Mouse (Mus musculus): ENCODE measurements at regions not wholly inside any gene's neighbourhood (a gene's known extent, or its start where the extent isn't known, plus 50 kb on each side); places are given as distances from the start of the nearest gene placed in this dataset.

DNA sequence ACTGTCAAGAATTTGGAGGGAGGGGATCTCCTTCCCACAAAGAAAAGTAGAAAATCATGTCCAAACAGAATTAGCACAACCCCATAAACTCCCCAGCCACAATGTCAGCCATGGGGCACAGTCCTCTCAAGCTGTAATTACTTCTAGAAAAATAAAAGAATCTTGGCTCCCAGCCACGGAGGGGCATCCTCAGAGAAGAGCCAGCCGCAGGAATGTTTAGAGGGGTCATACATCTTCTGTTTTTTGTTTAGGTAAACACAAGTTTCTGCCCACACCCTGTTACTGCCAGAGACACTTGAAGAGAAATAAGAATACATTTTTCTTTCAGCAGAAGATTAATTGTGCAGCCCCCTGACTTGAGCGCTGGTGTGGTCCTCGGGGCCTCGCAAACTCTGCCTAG is 362.5 kb upstream of the Nfe2l3 start:
- H3K4me1 ChIP-seq (ENCODE audit: control insufficient read depth, insufficient read depth, low read length) = peaks cover 25% of the 10 kb centered on the region
- H3K4me2 ChIP-seq (ENCODE audit: low read depth, low read length) = no peak overlapping the region
- H3K9ac ChIP-seq (ENCODE audit: low read depth, low read length) = no peak overlapping the region
- WGBS = 34% methylated on average over 5 of the region's 5 CpGs
- no peaks in the 10 kb centered on the region for H3K36me3 ChIP-seq (ENCODE audit: control insufficient read depth, insufficient read depth, low read length)
- ATAC-seq (ENCODE audit: low read depth) = peak; percentile 35; the same call in 1 of the 2 replicates
- DNase-seq (ENCODE audit: low spot score) = peak; percentile 90
- H3K4me3 ChIP-seq (ENCODE audit: low read depth, low read length) = no peak overlapping the region
- H3K9me3 ChIP-seq (ENCODE audit: control insufficient read depth, low read length) = no peaks in the 10 kb centered on the region
- H3K27ac ChIP-seq (replicated peaks; ENCODE audit: low read depth, low read length) = peak overlapping the region; percentile 84
- no peaks in the 10 kb centered on the region for H3K27me3 ChIP-seq (replicated peaks; ENCODE audit: control insufficient read depth, insufficient read depth, low read length)

DNA sequence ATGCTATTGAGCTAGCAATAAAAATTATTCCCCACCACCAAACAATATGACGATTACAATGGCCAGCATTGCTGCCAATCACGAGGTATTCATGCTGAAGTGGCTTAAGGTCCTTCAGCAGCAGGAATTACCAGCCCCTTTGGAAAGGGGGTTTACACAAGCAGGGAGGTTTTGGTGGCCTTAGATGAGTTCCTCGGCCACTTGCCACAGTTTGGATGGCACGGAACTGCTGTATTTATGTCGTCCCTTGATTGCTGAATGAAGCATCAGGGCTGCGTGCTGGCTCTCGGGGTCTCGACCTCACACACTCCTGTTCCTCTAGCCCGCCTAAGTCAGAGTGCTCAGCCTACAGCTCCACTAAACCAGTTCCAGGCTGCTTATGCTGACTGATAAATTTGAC is 361.2 kb upstream of the Nfe2l3 start:
- H3K4me1 ChIP-seq (ENCODE audit: control insufficient read depth, insufficient read depth, low read length) = peaks cover 32% of the 10 kb centered on the region
- DNase-seq (ENCODE audit: low spot score) (no peak), ATAC-seq (ENCODE audit: low read depth) (no peak)
- H3K9me3 ChIP-seq (ENCODE audit: control insufficient read depth, low read length) = no peaks in the 10 kb centered on the region
- 0 out of 2 replicates have a peak overlapping the region, but pooled peaks have one; percentile 7 for H3K27ac ChIP-seq (replicated peaks; ENCODE audit: low read depth, low read length)
- no peaks in the 10 kb centered on the region for H3K36me3 ChIP-seq (ENCODE audit: control insufficient read depth, insufficient read depth, low read length)
- WGBS = 44% methylated on average over 9 of the region's 9 CpGs
- no peak overlapping the region for H3K4me3 ChIP-seq (ENCODE audit: low read depth, low read length)
- H3K9ac ChIP-seq (ENCODE audit: low read depth, low read length) = no peak overlapping the region
- no peak overlapping the region for H3K4me2 ChIP-seq (ENCODE audit: low read depth, low read length)
- no peaks in the 10 kb centered on the region for H3K27me3 ChIP-seq (replicated peaks; ENCODE audit: control insufficient read depth, insufficient read depth, low read length)

DNA sequence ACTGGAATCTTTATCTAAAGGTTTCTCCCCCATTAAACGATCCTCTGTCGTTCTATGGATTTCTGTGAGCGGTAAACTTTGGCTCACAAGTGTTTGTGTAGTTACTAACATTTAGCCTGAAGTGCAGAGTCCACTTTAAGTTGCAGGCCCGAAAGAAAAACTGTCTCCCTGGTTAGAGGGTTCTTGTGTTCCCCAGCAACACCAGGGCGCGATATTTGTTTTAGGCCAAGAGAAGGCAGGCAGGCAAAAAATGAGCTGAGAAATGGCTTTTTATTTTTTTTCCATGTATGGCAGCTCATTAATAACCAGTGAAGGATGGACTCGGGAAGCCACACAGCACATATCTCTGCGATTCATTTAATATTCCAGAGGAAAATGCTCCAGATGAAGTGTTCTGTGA is 357.4 kb upstream of the Nfe2l3 start:
- Histone ChIP-seq H3K9me3 (ENCODE audit: control insufficient read depth, low read length) (no peaks in the 10 kb centered on the region), H3K4me2 (ENCODE audit: low read depth, low read length) (no peak overlapping the region), H3K9ac (ENCODE audit: low read depth, low read length) (peak overlapping the region; percentile 7; the same call in 1 of the 2 replicates), H3K4me1 (ENCODE audit: control insufficient read depth, insufficient read depth, low read length) (peaks cover 40% of the 10 kb centered on the region), H3K27me3 (replicated peaks; ENCODE audit: control insufficient read depth, insufficient read depth, low read length) (no peaks in the 10 kb centered on the region), H3K36me3 (ENCODE audit: control insufficient read depth, insufficient read depth, low read length) (no peaks in the 10 kb centered on the region), H3K4me3 (ENCODE audit: low read depth, low read length) (no peak overlapping the region), H3K27ac (replicated peaks; ENCODE audit: low read depth, low read length) (peak overlapping the region; percentile 91)
- ATAC-seq (ENCODE audit: low read depth) (no peak), DNase-seq (ENCODE audit: low spot score) (no peak)
- 77% methylated on average over 8 of the region's 8 CpGs for WGBS

DNA sequence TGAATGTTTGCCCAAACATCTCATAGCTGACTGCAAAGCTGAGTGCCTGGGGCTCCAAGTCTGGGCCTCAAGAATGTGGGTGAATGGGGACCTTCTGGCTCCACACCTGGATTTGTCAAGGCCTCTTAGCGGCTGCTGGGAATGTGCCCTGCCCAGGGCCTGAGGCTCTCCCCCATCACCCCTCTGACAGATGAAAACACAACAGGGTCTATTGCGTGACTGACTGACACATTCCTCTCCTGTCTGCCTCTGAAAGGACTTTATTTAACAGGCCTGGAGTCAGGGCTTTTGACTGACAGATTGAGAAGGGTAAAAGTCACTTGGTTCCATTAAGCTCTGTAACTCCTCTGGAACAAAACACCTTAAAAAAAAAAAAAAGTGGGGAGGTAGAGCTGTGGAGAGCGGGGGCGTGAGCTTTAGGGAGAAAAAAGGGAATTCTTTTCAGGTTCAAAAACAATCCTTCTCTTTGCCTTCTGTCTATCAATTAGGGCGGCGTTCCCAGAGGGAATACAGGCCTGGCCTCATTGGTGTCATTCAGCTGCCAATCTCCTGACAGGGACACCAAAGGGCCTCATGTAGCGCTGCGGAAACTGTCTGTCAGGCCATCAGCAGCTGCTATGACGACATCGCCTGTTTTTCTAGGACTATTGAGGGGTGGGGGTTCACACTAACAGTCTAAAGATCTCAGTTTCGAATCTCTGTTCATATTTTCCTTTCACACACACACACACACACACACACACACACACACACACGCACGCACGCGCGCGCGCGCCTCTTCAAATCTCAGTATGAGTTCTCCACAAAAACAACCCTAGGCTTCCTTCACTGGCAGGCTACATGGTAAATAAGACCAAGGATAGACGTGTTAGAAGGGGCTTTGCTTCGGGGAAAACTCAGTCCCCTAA is 355.4 kb upstream of the Nfe2l3 start:
- no peaks in the 10 kb centered on the region for H3K36me3 ChIP-seq (ENCODE audit: control insufficient read depth, insufficient read depth, low read length)
- ATAC-seq (ENCODE audit: low read depth) (peak; percentile 90), DNase-seq (ENCODE audit: low spot score) (peak; percentile 94)
- WGBS = 40% methylated on average over 21 of the region's 21 CpGs
- no peaks in the 10 kb centered on the region for H3K9me3 ChIP-seq (ENCODE audit: control insufficient read depth, low read length)
- peak overlapping the region; percentile 91 for H3K27ac ChIP-seq (replicated peaks; ENCODE audit: low read depth, low read length)
- H3K4me1 ChIP-seq (ENCODE audit: control insufficient read depth, insufficient read depth, low read length) = peaks cover 30% of the 10 kb centered on the region
- no peak overlapping the region for H3K4me3 ChIP-seq (ENCODE audit: low read depth, low read length)
- H3K9ac ChIP-seq (ENCODE audit: low read depth, low read length) = no peak overlapping the region
- no peaks in the 10 kb centered on the region for H3K27me3 ChIP-seq (replicated peaks; ENCODE audit: control insufficient read depth, insufficient read depth, low read length)
- H3K4me2 ChIP-seq (ENCODE audit: low read depth, low read length) = peak overlapping the region; percentile 18; the same call in 1 of the 2 replicates

DNA sequence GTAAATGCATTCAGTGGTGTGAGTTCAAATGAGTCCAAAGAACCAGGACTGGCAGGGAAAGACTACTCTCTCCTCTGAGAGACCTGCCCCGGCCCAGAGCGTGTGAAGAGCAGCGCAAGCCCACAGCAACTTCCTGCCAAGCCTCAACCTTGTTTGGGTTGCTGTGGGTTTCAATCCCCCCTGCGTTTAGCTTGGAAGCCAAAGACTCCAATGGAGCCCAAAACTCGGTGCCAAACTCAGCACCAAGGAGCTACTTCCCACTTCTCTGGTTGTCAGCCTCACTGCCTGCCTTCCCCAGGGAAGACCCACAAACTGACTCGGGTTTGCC is 354.7 kb upstream of the Nfe2l3 start:
- peak overlapping the region; percentile 91 for H3K27ac ChIP-seq (replicated peaks; ENCODE audit: low read depth, low read length)
- H3K9me3 ChIP-seq (ENCODE audit: control insufficient read depth, low read length) = no peaks in the 10 kb centered on the region
- no peaks in the 10 kb centered on the region for H3K36me3 ChIP-seq (ENCODE audit: control insufficient read depth, insufficient read depth, low read length)
- 43% methylated on average over 6 of the region's 6 CpGs for WGBS
- peak; percentile 8; the same call in 1 of the 2 replicates for ATAC-seq (ENCODE audit: low read depth)
- H3K27me3 ChIP-seq (replicated peaks; ENCODE audit: control insufficient read depth, insufficient read depth, low read length) = no peaks in the 10 kb centered on the region
- DNase-seq (ENCODE audit: low spot score) = peak; percentile 85
- no peak overlapping the region for H3K4me3 ChIP-seq (ENCODE audit: low read depth, low read length)
- H3K4me2 ChIP-seq (ENCODE audit: low read depth, low read length) = peak overlapping the region; percentile 18; the same call in 1 of the 2 replicates
- H3K9ac ChIP-seq (ENCODE audit: low read depth, low read length) = no peak overlapping the region
- H3K4me1 ChIP-seq (ENCODE audit: control insufficient read depth, insufficient read depth, low read length) = peaks cover 30% of the 10 kb centered on the region

DNA sequence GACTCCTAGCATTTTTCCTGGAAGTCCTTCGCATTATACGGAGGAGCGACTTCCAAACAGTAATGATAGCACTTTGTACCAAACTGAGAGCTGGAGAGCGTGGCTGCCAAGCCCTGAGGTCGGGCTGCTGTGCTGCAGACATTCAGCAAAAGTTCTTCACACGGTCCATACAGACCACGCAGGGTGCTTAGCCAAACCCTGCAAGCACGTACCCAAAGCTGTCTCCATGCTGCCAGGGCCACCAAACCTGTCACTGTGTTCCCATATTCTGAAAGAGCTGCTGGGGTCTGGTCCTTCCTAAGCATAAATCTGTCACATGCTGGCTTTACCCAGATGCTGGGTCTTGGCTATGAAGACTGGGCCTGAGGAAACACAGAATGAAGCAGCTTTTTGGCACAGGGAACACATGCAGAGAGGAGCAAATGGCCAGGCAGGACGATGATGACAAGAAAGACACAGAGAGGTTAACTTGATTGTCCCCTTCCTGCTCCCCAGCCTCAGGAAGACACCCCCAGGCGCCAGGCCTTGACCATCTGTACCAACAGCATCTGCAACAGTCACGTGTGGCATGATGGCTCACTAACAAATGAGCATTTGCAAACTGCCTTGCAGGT is 354.0 kb upstream of the Nfe2l3 start:
- Histone ChIP-seq H3K9me3 (ENCODE audit: control insufficient read depth, low read length) (no peaks in the 10 kb centered on the region), H3K27ac (replicated peaks; ENCODE audit: low read depth, low read length) (peak overlapping the region; percentile 91), H3K4me3 (ENCODE audit: low read depth, low read length) (no peak overlapping the region), H3K27me3 (replicated peaks; ENCODE audit: control insufficient read depth, insufficient read depth, low read length) (no peaks in the 10 kb centered on the region), H3K4me1 (ENCODE audit: control insufficient read depth, insufficient read depth, low read length) (peaks cover 30% of the 10 kb centered on the region), H3K4me2 (ENCODE audit: low read depth, low read length) (0 out of 2 replicates have a peak overlapping the region, but pooled peaks have one; percentile 11), H3K9ac (ENCODE audit: low read depth, low read length) (no peak overlapping the region), H3K36me3 (ENCODE audit: control insufficient read depth, insufficient read depth, low read length) (no peaks in the 10 kb centered on the region)
- WGBS = 67% methylated on average over 11 of the region's 11 CpGs
- no peak for DNase-seq (ENCODE audit: low spot score)
- no peak for ATAC-seq (ENCODE audit: low read depth)

DNA sequence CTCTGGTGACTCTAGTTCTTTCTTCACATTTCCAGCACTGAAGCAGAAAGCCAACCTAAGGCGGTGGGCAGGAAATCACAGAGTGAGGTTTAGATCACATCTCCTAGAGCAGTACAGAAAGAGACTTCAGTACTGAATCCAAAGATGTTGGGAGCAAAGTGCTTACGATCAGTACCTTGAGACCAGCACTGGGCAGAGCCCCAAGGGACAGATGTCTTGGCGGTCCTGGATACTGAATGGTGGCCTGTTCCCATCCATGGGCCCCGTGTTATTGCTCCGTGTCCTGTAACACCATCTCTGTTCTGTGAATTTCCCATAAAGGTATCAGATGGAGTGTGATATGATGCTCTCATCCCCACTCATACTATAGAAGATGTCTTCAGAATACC is 353.5 kb upstream of the Nfe2l3 start:
- H3K27me3 ChIP-seq (replicated peaks; ENCODE audit: control insufficient read depth, insufficient read depth, low read length) = no peaks in the 10 kb centered on the region
- no peaks in the 10 kb centered on the region for H3K9me3 ChIP-seq (ENCODE audit: control insufficient read depth, low read length)
- ATAC-seq (ENCODE audit: low read depth) = no peak
- H3K9ac ChIP-seq (ENCODE audit: low read depth, low read length) = no peak overlapping the region
- no peak overlapping the region for H3K4me2 ChIP-seq (ENCODE audit: low read depth, low read length)
- WGBS = 92% methylated on average over 5 of the region's 5 CpGs
- peak overlapping the region; percentile 91 for H3K27ac ChIP-seq (replicated peaks; ENCODE audit: low read depth, low read length)
- H3K36me3 ChIP-seq (ENCODE audit: control insufficient read depth, insufficient read depth, low read length) = no peaks in the 10 kb centered on the region
- no peak for DNase-seq (ENCODE audit: low spot score)
- H3K4me3 ChIP-seq (ENCODE audit: low read depth, low read length) = no peak overlapping the region
- peaks cover 30% of the 10 kb centered on the region for H3K4me1 ChIP-seq (ENCODE audit: control insufficient read depth, insufficient read depth, low read length)

DNA sequence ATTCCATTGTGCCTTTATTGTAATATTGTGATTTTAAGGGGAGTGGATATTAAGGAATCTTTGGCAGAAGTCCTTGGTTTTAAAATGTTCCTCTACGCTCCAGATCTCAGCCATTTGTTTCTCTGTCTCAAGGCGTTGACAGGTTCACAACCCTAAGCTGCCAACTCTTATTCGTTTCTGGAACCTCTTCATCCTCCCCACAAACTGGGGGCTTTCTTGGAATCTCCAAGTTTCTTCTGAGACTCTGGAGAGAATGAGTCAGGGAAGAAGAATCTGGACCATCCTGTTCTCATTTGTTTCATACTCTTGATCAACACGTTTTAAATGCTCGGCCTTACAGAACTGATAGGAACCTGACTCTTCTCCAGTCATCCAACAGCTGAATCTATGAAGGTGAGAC is 351.4 kb upstream of the Nfe2l3 start:
- no peak for ATAC-seq (ENCODE audit: low read depth)
- peaks cover 37% of the 10 kb centered on the region for H3K4me1 ChIP-seq (ENCODE audit: control insufficient read depth, insufficient read depth, low read length)

More for the DNA sequence above, 351.4 kb upstream of the Nfe2l3 start:
- Histone ChIP-seq H3K27ac (replicated peaks; ENCODE audit: low read depth, low read length) (peak overlapping the region; percentile 59), H3K36me3 (ENCODE audit: control insufficient read depth, insufficient read depth, low read length) (no peaks in the 10 kb centered on the region), H3K4me2 (ENCODE audit: low read depth, low read length) (no peak overlapping the region), H3K9me3 (ENCODE audit: control insufficient read depth, low read length) (no peaks in the 10 kb centered on the region), H3K27me3 (replicated peaks; ENCODE audit: control insufficient read depth, insufficient read depth, low read length) (no peaks in the 10 kb centered on the region), H3K9ac (ENCODE audit: low read depth, low read length) (no peak overlapping the region), H3K4me3 (ENCODE audit: low read depth, low read length) (no peak overlapping the region)
- WGBS = 47% methylated on average over 5 of the region's 5 CpGs
- peak; percentile 85 for DNase-seq (ENCODE audit: low spot score)
